Comparison of ENCODE assay signal across 11 mouse cellular contexts in the genomic region with DNA sequence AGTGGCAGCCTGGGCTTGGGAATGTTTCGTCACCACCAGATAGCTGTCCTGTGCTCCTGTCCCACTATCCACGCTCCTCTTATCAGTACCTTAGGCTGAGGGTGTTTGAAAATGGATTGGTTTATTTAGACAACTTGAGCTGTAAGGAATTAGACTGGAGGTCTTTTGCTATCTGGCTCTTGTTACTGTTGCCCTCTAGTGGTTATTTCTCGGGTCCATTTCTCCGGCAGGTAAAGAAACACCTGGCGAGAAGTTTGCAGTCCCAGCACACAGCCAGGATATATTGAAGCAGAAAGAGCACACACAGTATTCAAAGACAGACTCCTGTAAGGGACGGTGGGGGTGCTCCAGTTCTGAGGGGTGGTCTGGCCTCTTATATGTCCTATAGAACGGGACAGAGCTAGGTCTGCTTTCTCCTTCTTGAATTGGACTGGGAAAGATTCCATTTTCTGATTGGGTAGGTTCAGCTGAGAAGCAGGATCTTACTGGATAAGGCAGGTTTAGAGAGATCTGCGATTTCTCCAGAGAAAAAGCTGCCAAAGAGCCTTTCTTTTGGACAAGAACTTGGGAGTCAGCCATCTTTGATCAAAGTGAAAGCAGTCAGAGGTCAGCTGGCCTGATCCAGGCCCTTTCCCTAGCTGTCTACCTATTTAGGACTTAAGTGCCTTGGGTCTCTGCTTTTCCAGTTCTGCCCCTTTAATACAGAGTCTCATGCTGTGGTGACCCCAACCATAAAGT.
DNase-seq lines count a peak whose midpoint lies in the region; TF ChIP-seq lines count a peak whose summit lies in the region.
"Had no signal": no experiment of that assay in that cellular context is flagged by ENCODE, and none has a peak within 500 bp of the region (broad histone marks: within the 10 kb centered on the region; RNA-seq: fewer than 3 reads in every experiment).

No protein-coding gene starts in this region.

- no peaks in the 10 kb centered on the region; the same call in 1 of the 2 replicates for H3K36me3 ChIP-seq in small intestine, adult 2 months (ENCODE audit: control insufficient read depth, insufficient read depth, low read length)
- H3K36me3 ChIP-seq: embryonic facial prominence, embryonic 13.5 days; liver, embryonic 15.5 days had no signal

- H3K4me3 ChIP-seq in lung, adult 2 months (replicated peaks; ENCODE audit: extremely low read depth, low read depth, low read length) = no peak overlapping the region
- H3K4me3 ChIP-seq in small intestine, adult 2 months (ENCODE audit: low read depth, low read length) = no peak overlapping the region
- H3K4me3 ChIP-seq: embryonic facial prominence, embryonic 13.5 days; liver, embryonic 15.5 days had no signal

- H3K27me3 ChIP-seq in small intestine, adult 2 months (ENCODE audit: control insufficient read depth, insufficient read depth, low read length) = no peaks in the 10 kb centered on the region
- H3K27me3 ChIP-seq: liver, embryonic 15.5 days had no signal

- TF ChIP-seq CTCF in lung, adult 2 months (IDR thresholded peaks at IDR 0.05; ENCODE audit: insufficient read depth, low read length) = no peak
- TF ChIP-seq CTCF in small intestine, adult 2 months (IDR thresholded peaks at IDR 0.05; ENCODE audit: extremely low read depth, insufficient read length, insufficient replicate concordance, low read depth, low read length) = peak; percentile 35; the same call in 1 of the 2 replicates

- 47% methylated on average over 8 of the region's 8 CpGs for WGBS in lung, adult 2 months
- WGBS in small intestine, adult 2 months = 37% methylated on average over 8 of the region's 8 CpGs

- peak; percentile 33 for DNase-seq in adrenal gland, postnatal 10 days
- DNase-seq in adrenal gland, adult 8-10 months = no peak
- peak; percentile 37 for DNase-seq in kidney, adult 9 months
- DNase-seq in kidney, postnatal 4 days = no peak
- peak; percentile 44 for DNase-seq in lung, postnatal 36 days
- DNase-seq in lung, adult 2 months = no peak
- DNase-seq in layer of hippocampus, adult 11-12 months (ENCODE audit: low spot score) = no peak
- DNase-seq: cerebellum, postnatal 25 days had no signal

- TF ChIP-seq POLR2A in lung, adult 2 months (IDR thresholded peaks at IDR 0.05; ENCODE audit: borderline replicate concordance, extremely low read depth, low read depth, low read length) = no peak
- no peak for TF ChIP-seq POLR2A in small intestine, adult 2 months (IDR thresholded peaks at IDR 0.05; ENCODE audit: low read depth, low read length)

- no peaks in the 10 kb centered on the region for H3K4me1 ChIP-seq in lung, adult 2 months (ENCODE audit: control insufficient read depth, insufficient read depth, low read length)
- peaks cover 2% of the 10 kb centered on the region; the same call in 1 of the 2 replicates for H3K4me1 ChIP-seq in small intestine, adult 2 months (ENCODE audit: control insufficient read depth, insufficient read depth, insufficient read length, low read length)
- H3K4me1 ChIP-seq: liver, embryonic 15.5 days had no signal

- no peak overlapping the region for H3K27ac ChIP-seq in small intestine, adult 2 months (ENCODE audit: insufficient read depth, low read depth, low read length)
- H3K27ac ChIP-seq: embryonic facial prominence, embryonic 13.5 days; liver, embryonic 15.5 days had no signal

Comparison
In these comparisons a context has a peak if more than half of its experiments do, and no peak if none do; other contexts are left out.
1. DNase-seq: peak in adrenal gland, postnatal 10 days (single experiment), kidney, adult 9 months (single experiment) and lung, postnatal 36 days (single experiment); none in adrenal gland, adult 8-10 months (single experiment), kidney, postnatal 4 days (0 of 2), lung, adult 2 months (single experiment) and layer of hippocampus, adult 11-12 months (single experiment).